Mouse (Mus musculus) liver, adult 2 months (tissue): Measurements from ENCODE around the gene Hspbp1.

Experiments
- CTCF ChIP-seq: fragments of 200-500 bp; IDR thresholded peaks from 2 replicates; pipeline ENCODE4 v1.5.1; 2011; ENCODE audit warnings: low read depth, low read length, control low read depth
- POLR2A ChIP-seq: fragments of 200-500 bp; IDR thresholded peaks from 2 replicates; pipeline ENCODE4 v1.6.1; 2011; ENCODE audit warnings: low read length, control low read depth; ENCODE audit not compliant: insufficient read depth; ENCODE audit errors: extremely low read depth

- TF ChIP-seq CTCF = no peak
- TF ChIP-seq POLR2A = no peak
Observed at GRCm38 (mm10) chr7:4625928-4626327, 58.9 kb downstream of the Hspbp1 start.
